Mouse (Mus musculus) monocyte, adult 59 days (primary cell): ENCODE data around the gene H2bfm. TPM values are rescaled to one million over a fixed set of nuclear protein-coding genes. Genes with fewer than 3 reads are reported as not detected.

Experiments
- total RNA-seq, 2 experiments: library from RNA; stranded (reverse); gene quantifications; one replicate each; pipeline ENCODE4 v1.2.4; 2023

The H2bfm gene
- total RNA-seq = not detected

GRCm38 (mm10) chrX:136927031-136927430, at the start of gene H2bfm:
Gene H2bfm, plus strand, starts transcription at chrX:136927325.

GRCm38 (mm10) chrX:136975397-136975796, 48.3 kb downstream of the H2bfm start, which contains the start of gene Tmsb15b2:
Gene Tmsb15b2, minus strand, starts transcription at chrX:136975497.

GRCm38 (mm10) chrX:136976424-136977084, 49.4 kb downstream of the H2bfm start, which contains the start of the genes Tmsb15l and Tmsb15b1:
Gene Tmsb15l, minus strand, starts transcription at chrX:136976869.
Gene Tmsb15b1, minus strand, starts transcription at chrX:136976874.

Other genes starting within 250 kb of the H2bfm start
- gene Tceal1, start 219.3 kb upstream of the H2bfm start, total RNA-seq = under 1 TPM; 0.18 to 0.39 TPM
- gene Morf4l2, start 183.6 kb upstream of the H2bfm start, total RNA-seq = 100 to 1,000 TPM; 105 to 108 TPM
- gene Glra4, start 147.2 kb upstream of the H2bfm start, total RNA-seq = not detected
- under 1 TPM in 1 of 2 experiments, not detected in 1; 0.68 TPM for gene Plp1, start 104.7 kb upstream of the H2bfm start, total RNA-seq
- gene Rab9b, start 58.6 kb upstream of the H2bfm start, total RNA-seq = not detected
- 1 to 10 TPM in 1 of 2 experiments, not detected in 1; 3.8 TPM for gene Tmsb15b2, start 48.2 kb downstream of the H2bfm start, total RNA-seq
- gene Tmsb15l, start 49.5 kb downstream of the H2bfm start, total RNA-seq = not detected
- not detected for gene Tmsb15b1, start 49.5 kb downstream of the H2bfm start, total RNA-seq
- gene Zcchc18, start 65.8 kb downstream of the H2bfm start, total RNA-seq = under 1 TPM in 1 of 2 experiments, not detected in 1; 0.24 TPM
- gene Slc25a53, start 111.0 kb downstream of the H2bfm start, total RNA-seq = 1 to 10 TPM; 7.7 to 7.8 TPM
- 1 to 10 TPM; 5.0 to 5.7 TPM for gene Fam199x, start 122.3 kb downstream of the H2bfm start, total RNA-seq
- gene Esx1, start 194.8 kb downstream of the H2bfm start, total RNA-seq = not detected